In genomic region chr14:115092510-115092909, GRCm38 (mm10) we compare ENCODE assay signal across 7 mouse cellular contexts. TPM values are rescaled to one million over a fixed set of nuclear protein-coding genes. Genes with fewer than 3 reads are reported as not detected.
DNase-seq lines count a peak whose midpoint lies in the region; ATAC-seq and TF ChIP-seq lines count a peak whose summit lies in the region.

No protein-coding gene starts in this region.

- WGBS in embryonic facial prominence, embryonic 14.5 days: 1% methylated on average over 13 of the region's 33 CpGs
- WGBS in hindbrain, embryonic 16.5 days: 1% methylated on average over 32 of the region's 33 CpGs
- under 1% methylated on average over 33 of the region's 33 CpGs for WGBS in lung, embryonic 16.5 days
- under 1% methylated on average over 33 of the region's 33 CpGs for WGBS in stomach, postnatal 0 days

- peak overlapping the region; percentile 58 for H3K4me3 ChIP-seq in embryonic facial prominence, embryonic 14.5 days (ENCODE audit: low read depth, low read length)
- peak overlapping the region; percentile 73 for H3K4me3 ChIP-seq in hindbrain, embryonic 16.5 days (ENCODE audit: low read length)
- peak overlapping the region; percentile 61 for H3K4me3 ChIP-seq in lung, embryonic 16.5 days (ENCODE audit: low read length)
- H3K4me3 ChIP-seq in stomach, postnatal 0 days (ENCODE audit: low read depth, low read length): peak overlapping the region; percentile 52

- H3K4me1 ChIP-seq in embryonic facial prominence, embryonic 14.5 days (ENCODE audit: control insufficient read depth, insufficient read depth, low read length): no peaks in the 10 kb centered on the region; the same call in 1 of the 2 replicates
- H3K4me1 ChIP-seq in hindbrain, embryonic 16.5 days (ENCODE audit: control insufficient read depth, insufficient read depth, low read depth, low read length): peaks cover 4% of the 10 kb centered on the region; the same call in 1 of the 2 replicates
- H3K4me1 ChIP-seq in lung, embryonic 16.5 days (replicated peaks; ENCODE audit: control insufficient read depth, insufficient read depth, low read length): peaks cover 9% of the 10 kb centered on the region
- no peaks in the 10 kb centered on the region for H3K4me1 ChIP-seq in stomach, postnatal 0 days (replicated peaks; ENCODE audit: control insufficient read depth, insufficient read depth)

- H3K36me3 ChIP-seq in embryonic facial prominence, embryonic 14.5 days (ENCODE audit: control insufficient read depth, insufficient read depth, low read length): no peaks in the 10 kb centered on the region
- no peaks in the 10 kb centered on the region for H3K36me3 ChIP-seq in hindbrain, embryonic 16.5 days (ENCODE audit: control insufficient read depth, insufficient read depth, low read length)
- no peaks in the 10 kb centered on the region for H3K36me3 ChIP-seq in lung, embryonic 16.5 days (ENCODE audit: control insufficient read depth, insufficient read depth, low read length)
- H3K36me3 ChIP-seq in stomach, postnatal 0 days (ENCODE audit: control insufficient read depth, insufficient read depth, low read length): no peaks in the 10 kb centered on the region

- peaks cover 40% of the 10 kb centered on the region for H3K27me3 ChIP-seq in embryonic facial prominence, embryonic 14.5 days (replicated peaks; ENCODE audit: control insufficient read depth, insufficient read depth, low read length)
- H3K27me3 ChIP-seq in hindbrain, embryonic 16.5 days (replicated peaks; ENCODE audit: control insufficient read depth, insufficient read depth, low read length): peaks cover 13% of the 10 kb centered on the region
- peaks cover 23% of the 10 kb centered on the region for H3K27me3 ChIP-seq in lung, embryonic 16.5 days (ENCODE audit: control insufficient read depth, insufficient read depth, low read depth, low read length)
- H3K27me3 ChIP-seq in stomach, postnatal 0 days (ENCODE audit: control insufficient read depth, insufficient read depth, low read length): 0 out of 2 replicates have a peak, but pooled peaks cover 2% of the 10 kb centered on the region

- TF ChIP-seq EP300 in stomach, postnatal 0 days (optimal IDR thresholded peaks at IDR 0.05): no peak

- H3K9me3 ChIP-seq in embryonic facial prominence, embryonic 14.5 days (ENCODE audit: control insufficient read depth, low read length): no peaks in the 10 kb centered on the region
- H3K9me3 ChIP-seq in hindbrain, embryonic 16.5 days (ENCODE audit: control insufficient read depth, low read length): no peaks in the 10 kb centered on the region
- H3K9me3 ChIP-seq in lung, embryonic 16.5 days (ENCODE audit: control insufficient read depth, low read length): no peaks in the 10 kb centered on the region
- no peaks in the 10 kb centered on the region for H3K9me3 ChIP-seq in stomach, postnatal 0 days (ENCODE audit: control insufficient read depth, low read length)

- H3K9ac ChIP-seq in embryonic facial prominence, embryonic 14.5 days (ENCODE audit: low read depth, low read length): peak overlapping the region; percentile 45
- H3K9ac ChIP-seq in hindbrain, embryonic 16.5 days (ENCODE audit: low read depth, low read length): peak overlapping the region; percentile 71
- H3K9ac ChIP-seq in lung, embryonic 16.5 days (ENCODE audit: low read length): peak overlapping the region; percentile 27
- peak overlapping the region; percentile 24 for H3K9ac ChIP-seq in stomach, postnatal 0 days (ENCODE audit: low read length)

- H3K27ac ChIP-seq in embryonic facial prominence, embryonic 14.5 days (replicated peaks; ENCODE audit: low read depth, low read length): no peak overlapping the region
- H3K27ac ChIP-seq in hindbrain, embryonic 16.5 days (ENCODE audit: low read depth, low read length): no peak overlapping the region
- no peak overlapping the region for H3K27ac ChIP-seq in lung, embryonic 16.5 days (ENCODE audit: low read length)
- H3K27ac ChIP-seq in stomach, postnatal 0 days (replicated peaks): no peak overlapping the region

- peak; percentile 24 for DNase-seq in right cerebral cortex, postnatal 14 days
- no peak for DNase-seq in right cerebral cortex, adult 18-20 months
- no peak for DNase-seq in embryonic facial prominence, embryonic 14.5 days (ENCODE audit: low spot score)
- no peak for DNase-seq in stomach, postnatal 0 days (ENCODE audit: low spot score)
- no peak for DNase-seq in adrenal gland, adult (ENCODE audit: inconsistent age in 2 of 2, low spot score in 1 of 2)

- TF ChIP-seq CTCF in stomach, postnatal 0 days (IDR thresholded peaks at IDR 0.05; ENCODE audit: low read depth): no peak

- peak; percentile 48; the same call in 1 of the 2 replicates for ATAC-seq in embryonic facial prominence, embryonic 14.5 days (ENCODE audit: low read depth)
- ATAC-seq in hindbrain, embryonic 16.5 days: peak; percentile 72; the same call in 1 of the 2 replicates
- peak; percentile 38 for ATAC-seq in lung, embryonic 16.5 days (ENCODE audit: low read depth)
- ATAC-seq in stomach, postnatal 0 days (ENCODE audit: low FRiP score, low TSS enrichment): peak; percentile 54

- H3K4me2 ChIP-seq in embryonic facial prominence, embryonic 14.5 days (ENCODE audit: low read depth, low read length): peak overlapping the region; percentile 93
- H3K4me2 ChIP-seq in hindbrain, embryonic 16.5 days (ENCODE audit: low read length): peak overlapping the region; percentile 96
- peak overlapping the region; percentile 96 for H3K4me2 ChIP-seq in lung, embryonic 16.5 days (ENCODE audit: low read depth, low read length)
- H3K4me2 ChIP-seq in stomach, postnatal 0 days (replicated peaks; ENCODE audit: low read depth): peak overlapping the region; percentile 80

RNA-seq across cellular contexts. Expression of gene Gpc5, which starts 0.5 kb away (rescaled TPM):
- 0.31 and 0.48 TPM in 2 replicates for polyA plus RNA-seq in embryonic facial prominence, embryonic 14.5 days (2014; fragmentation: Nextera tagmentation; extraction: Ambion mirVana)
- polyA plus RNA-seq in hindbrain, embryonic 16.5 days (2015; fragmentation: Nextera tagmentation; extraction: Ambion mirVana): 12.5 and 15.4 TPM in 2 replicates
- polyA plus RNA-seq in lung, embryonic 16.5 days (2015; fragmentation: Nextera tagmentation; extraction: Ambion mirVana): 0.11 and 0.19 TPM in 2 replicates
- polyA plus RNA-seq in stomach, postnatal 0 days (2015; fragmentation: Nextera tagmentation; extraction: Ambion mirVana): 0.07 and 0.21 TPM in 2 replicates
